Mouse (Mus musculus) left cerebral cortex, postnatal 25 days (tissue): ENCODE measurements around the gene Pnmal2. TPM values are rescaled to one million over a fixed set of nuclear protein-coding genes. Genes with fewer than 3 reads are reported as not detected.
A peak's percentile ranks its signal among the peaks of the same experiment; 100 is the strongest.
"Not testable (repeated sequence)": the region's sequence is repeated elsewhere in the genome, so short reads cannot be mapped to it uniquely, and the experiment has no call there.

Experiments used
- DNase-seq, 2 experiments: peaks; one replicate each; pipeline ENCODE4 v3.0.0; 2022; ENCODE audit warnings: low spot score in 2 of 2, mixed read lengths in 1 of 2
- intact Hi-C: fragments of 180-260 bp; cut with DNase I; formaldehyde crosslinking; loops from one replicate; pipeline ENCODE4 v1.15.1; 2025
- total RNA-seq, 2 experiments: library from RNA; stranded (reverse); gene quantifications; 2 replicates each; pipeline ENCODE4 v1.2.3; 2021

Gene Pnmal2
- total RNA-seq, 2 experiments from 2014 or later: 268 to 274 TPM

DNA sequence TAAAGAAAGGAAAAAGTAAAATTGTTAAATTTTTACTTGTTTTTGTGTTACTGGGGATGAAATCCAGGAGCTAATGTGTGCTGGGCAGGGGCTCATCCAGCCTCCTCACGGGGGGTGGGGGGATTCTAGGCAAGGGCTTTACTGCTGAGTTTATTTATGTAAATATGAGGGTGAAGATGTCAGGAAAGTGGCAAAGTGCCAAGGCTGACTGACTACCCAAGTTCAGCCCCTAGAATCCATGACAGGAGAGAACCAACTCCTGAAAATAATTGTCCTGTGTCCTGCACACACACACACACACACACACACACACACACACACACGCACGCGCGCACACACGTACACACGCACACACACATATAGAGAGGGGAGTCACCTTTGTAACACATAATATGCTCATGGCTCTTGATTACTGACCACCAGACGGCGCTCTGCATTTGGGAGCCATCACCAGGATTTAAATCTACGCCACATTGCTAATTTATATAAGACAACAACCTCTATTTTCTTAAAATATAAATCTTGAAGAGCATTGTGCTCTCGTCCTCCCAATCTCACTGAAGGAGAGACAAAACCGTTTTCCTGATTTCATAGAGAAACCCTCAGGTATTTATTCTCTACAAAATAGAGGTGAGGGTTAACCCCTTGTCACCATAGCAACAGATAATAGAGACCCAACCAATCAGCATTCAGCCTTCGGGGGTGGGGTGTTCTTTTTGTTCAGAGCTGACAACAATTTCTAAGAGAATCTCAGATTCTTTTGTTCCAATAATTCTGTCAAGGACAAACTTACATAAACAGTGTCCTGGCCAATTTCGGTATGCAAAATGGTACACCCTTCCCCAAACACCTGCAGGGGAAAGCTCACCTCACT lies 11.5 kb upstream of the Pnmal2 start:
- intact Hi-C loops: loop anchor here (1.0 to 5.0 kb wide), 4 partner anchors 17 to 133 kb away; no protein-coding TSS in a partner anchor
- DNase-seq: peak; percentile 77 to 78

DNA sequence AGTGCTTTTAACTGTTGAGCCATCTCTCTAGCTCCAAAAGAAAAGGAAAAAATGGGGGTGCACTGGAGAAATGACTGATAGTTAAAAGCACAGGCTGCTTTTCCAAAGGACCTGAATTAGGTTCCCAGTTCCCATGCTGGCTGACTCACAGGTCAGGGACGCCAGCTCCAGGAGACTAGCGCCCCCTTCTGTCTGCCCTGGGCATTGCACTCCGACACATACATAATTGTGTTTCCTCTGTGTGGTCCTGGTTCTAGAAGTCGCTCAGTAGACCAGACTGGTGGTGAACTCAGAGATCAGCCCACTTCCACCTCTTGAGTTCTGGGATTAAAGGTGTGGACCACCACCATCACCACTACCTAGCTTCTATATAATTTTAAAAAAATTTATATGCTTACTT lies 7.2 kb upstream of the Pnmal2 start:
- no peak for DNase-seq
- intact Hi-C loops: no loop called here

DNA sequence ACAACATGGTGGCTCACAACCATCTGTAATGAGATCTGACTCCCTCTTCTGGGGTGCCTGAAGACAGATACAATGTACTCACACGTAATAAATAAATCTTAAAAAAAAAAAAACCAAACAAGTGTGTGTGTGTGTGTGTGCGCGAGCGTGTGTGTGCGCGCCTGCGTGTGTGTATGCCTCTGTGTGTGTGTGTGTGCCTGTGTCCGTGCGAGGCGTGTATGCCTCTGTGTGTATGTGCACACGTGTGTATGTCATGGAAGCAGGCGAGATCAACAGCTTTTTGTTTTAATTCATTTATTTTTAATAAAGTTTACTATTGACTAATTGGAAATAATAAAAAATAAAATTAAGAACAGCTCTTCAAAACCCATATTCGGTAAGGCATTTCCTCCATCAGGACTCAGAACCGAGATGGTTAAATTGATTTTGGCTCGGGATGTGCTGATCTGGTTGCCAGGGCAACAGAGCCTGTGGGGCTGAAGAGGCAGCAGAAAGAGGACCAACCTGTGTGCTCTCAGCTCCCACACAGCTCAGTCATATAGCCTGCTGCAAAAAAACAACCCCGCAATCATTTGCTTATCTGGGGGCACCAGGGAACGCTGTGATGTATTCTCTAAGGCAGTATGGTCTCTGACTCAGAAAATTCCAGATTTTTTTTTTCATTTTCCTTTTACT lies 6.2 kb upstream of the Pnmal2 start:
- intact Hi-C loops: no loop called here
- peak; percentile 71 to 83 for DNase-seq

DNA sequence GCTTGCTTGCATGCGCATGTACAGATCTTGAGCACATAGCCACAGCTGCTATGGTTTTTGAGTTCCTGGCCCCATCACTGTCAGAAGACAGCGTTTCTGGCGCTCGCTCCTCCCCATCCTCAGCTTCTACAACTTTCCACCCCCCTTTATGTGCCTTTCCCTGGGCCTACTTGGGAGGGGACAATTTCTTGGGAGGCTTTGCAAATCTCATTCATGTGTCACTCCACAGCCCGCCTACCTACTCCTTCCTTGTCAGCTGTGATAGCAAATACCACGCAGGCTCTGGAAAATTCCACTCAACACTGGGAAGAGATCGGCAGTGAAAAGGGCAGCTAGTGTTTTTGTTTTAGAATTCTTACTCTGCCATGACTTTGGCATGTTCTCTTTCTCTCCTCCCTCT lies 4.2 kb upstream of the Pnmal2 start:
- intact Hi-C loops: no loop called here
- DNase-seq: peak; percentile 78 to 95

DNA sequence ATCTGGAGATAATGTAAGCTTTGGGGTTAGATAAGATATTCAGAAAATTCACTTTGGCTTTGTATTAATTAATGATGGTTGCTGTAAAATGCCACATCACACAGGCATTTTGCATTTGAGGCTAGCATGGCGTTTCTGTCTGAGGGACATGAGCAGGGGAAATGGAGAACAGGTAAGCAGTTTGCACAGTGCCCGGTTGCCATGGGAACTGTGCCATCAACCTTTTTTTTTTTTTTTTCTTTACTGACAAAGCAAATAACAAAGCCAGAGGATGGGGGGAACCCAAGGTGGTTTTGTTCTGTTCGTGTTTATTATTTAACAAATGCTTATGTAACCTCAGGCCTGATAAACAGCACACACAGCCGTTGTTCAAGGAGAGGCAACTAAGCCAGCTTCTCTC lies 1.6 kb upstream of the Pnmal2 start:
- no peak for DNase-seq

DNA sequence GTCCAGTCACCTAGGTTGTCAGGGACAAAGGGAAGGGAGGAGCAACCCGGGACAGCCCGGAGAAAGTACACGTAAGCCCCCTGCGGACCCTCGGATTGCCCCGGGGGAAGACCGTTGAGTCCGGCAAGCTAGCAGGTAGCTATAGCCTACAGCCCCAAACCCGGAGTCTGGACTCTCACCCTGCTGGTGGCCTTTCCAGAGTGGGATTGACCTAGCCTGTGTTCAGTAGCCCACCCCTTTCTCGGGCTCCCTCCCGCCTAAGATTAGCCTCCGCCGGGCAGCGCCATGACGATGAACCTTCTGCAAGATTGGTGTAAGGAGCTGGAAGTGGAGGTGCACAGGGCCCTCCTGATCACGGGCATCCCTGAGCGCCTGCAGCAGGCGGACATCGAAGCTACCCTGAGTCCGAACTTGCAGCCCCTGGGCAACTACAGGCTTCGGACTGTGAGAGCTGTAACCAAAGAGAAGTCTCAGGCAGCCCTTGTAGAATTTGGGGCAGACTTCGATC lies 380 bp downstream of the Pnmal2 start:
- DNase-seq: no peak
- intact Hi-C loops: loop anchor here (2.0 kb wide), 1 partner anchor 20 kb away; the partner anchor contains the start of gene Calm3

More for the DNA sequence above, 1.6 kb upstream of the Pnmal2 start:
- intact Hi-C loops: no loop called here

DNA sequence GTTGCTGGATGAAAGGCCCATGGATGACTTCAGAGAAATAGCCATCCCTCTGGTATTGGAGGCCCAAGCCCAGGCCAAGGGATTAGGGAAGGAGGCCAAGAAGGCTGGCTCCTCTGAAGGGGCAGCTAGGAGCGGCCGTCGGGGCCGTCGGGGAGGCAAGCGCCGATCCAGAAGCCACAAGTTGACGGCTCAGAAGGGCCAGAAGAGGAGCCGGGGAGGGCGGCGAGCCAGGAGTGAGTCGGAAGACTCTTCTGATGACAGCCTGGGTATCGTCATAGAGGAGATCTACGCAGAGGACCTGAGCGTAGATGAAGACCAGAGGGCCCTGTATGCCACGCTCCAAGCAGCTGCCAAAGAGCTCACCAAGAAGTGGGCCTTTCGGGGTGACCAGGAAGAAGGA lies 937 bp downstream of the Pnmal2 start:
- DNase-seq: no peak
- intact Hi-C loops: loop anchor here (2.0 kb wide), 1 partner anchor 21 kb away; the partner anchor contains the start of gene Calm3

DNA sequence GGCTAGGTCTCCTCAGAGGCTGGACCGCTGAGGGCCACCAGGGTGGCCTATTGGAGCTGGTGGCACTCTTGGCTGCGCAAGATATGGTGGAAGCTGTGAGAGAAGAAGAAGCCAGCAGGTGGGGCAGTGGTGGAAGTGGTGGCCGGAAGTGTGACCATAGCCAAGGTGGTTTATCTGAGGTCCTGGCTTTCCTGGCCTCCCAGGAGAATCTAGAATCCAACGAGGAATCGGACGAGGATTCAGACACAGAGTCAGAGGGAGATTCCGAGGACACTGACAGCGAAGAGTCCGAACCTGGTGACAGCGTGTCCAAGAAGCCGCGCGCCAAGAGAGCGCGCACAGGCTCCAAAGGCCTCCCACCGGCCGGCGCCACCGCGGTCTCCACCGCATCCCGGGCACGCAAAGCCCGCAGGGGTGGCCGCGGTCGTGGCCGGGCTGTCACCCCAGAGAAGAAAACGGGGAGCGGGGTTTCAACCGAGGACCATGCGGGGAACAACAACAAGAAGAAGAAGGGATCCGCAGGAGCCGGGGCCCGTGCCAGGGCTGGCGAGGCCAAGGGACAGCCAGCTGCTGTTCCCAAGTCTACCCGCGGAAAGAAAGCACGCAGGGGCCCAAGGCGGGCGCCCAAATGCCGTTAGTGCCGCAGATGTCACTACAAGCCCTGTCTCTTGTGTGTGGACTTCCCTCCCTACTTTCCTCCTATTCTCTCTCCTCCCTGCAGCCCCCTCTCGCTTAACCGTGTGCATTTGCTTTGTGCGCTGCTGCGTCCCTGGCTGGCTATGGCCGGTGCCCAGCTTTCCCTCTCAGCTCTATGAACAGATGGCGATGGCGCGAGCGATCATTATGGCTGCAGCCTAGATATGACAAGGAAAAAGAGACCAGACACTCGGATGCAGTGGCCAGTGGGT lies 2.2 kb downstream of the Pnmal2 start:
- intact Hi-C loops: no loop called here
- peak in 1 of 2 experiments; percentile 51 for DNase-seq

DNA sequence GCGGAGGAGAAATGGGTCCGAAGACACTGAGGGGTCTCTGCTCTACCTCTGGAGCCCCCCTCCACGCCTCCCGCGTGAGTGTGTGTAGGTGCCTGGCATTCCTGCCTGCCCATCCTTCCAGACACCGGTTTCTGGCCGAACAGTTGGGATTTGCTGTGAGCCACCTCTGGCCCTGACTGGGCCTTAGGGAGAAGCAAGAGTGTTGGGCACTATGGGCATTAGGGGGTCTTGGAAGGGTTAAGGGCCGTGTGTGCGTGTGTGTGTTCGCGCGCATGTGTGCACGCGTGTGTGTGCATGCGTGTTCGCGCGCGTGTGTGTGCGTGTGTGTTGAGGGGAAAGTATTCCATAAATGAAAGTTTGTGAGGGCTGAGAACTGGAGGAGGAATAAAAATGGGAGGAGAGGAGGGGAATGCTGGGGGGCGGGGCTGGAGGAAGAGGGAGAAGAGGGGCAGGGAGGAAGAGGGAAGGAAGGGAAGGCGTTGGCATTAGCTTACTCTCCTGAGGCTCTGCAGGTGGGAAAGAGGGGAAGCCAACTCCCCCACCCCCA lies 2.9 kb downstream of the Pnmal2 start:
- DNase-seq: peak in 1 of 2 experiments; percentile 66
- intact Hi-C loops: no loop called here

DNA sequence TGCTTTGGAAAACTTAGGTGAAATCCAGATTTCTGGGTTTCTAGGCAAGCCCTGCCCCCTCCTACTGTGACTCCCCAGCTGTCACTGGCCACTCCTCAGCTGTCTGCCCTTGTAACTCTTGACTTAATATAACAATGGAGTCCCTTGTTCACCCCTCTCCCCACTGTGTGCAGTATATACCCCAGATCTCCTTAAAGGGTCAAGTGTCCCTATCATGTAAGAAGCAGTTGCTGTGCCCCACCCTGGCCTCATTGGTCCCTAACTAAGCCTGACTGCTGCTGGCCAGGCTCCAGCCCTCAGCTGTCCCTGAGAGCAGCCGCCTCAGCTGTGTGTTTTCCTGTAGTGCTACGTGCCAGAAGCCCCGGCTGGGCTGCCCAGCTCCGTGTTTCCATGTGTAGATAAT lies 3.5 kb downstream of the Pnmal2 start:
- intact Hi-C loops: no loop called here
- DNase-seq: no peak

DNA sequence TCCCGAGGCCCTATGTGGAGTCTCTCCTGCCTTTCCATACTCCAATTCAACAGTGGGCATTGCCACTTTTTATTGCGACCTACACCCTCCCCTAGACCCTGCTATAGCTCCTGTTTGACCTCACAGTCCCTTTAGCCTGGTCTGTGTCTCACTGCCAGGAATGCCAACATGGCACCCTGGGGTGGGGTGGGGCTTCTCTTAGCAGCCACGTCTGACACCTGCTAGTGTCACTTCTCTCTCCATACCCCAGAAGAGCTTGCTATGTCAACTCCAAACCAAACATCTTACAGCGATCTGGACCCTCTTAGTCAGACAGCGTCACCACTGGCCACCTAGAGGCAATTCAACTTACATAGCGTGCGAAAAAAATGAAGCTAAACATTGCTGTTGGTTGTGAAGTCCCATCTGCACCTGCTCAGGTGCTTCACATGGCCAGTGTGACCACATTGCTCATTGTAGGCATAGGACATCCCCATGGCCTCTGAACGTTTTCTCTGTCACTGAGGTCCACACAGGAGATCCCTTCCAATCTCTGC lies 4.5 kb downstream of the Pnmal2 start:
- DNase-seq: no peak
- intact Hi-C loops: no loop called here

DNA sequence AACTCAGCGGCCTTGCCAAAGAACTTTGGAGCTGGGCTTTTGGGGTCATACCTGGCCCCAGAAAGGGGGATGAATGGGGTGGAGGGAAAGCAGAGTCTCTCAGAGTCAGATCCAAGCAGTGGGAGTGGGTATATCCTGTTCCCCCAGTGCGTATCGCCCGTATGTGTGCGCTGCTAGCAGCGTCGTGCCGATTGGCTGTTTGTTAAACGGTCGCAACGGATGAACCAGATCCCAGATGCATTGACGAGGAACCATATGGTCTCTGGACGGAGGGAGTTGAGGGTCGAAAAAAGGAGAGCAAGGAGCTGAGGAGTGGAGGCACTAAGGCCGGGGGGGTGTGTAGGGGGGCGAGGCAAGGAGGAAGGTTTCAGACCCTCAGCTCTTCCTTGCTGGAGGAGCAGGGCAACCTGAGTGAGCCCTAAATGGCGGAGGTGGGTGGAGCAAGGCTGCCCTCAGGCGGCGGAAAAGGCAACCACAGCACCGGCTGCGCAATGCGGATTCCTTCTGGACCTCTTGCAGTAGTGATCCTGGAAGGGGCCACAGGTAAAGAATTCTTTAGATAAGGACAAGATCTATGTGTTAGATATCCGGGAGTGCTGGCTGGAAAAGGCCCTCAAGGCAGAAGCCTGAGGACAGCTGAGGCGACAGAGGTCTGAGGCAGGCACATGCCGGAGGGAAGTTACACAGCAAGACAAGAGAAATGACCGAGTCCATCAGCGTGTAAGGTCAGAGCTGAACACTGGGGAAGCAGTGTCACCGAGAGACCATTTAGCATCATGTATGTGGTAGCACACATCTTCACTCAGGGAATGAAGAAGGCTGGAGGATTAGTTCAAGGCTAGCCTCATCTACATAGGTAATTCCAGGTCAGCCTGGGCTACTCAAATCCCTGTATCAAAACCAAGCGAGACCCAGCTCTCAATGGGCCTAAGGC lies 5.7 kb downstream of the Pnmal2 start:
- intact Hi-C loops: loop anchor here (1.0 to 5.0 kb wide), 2 partner anchors 18 to 117 kb away; no protein-coding TSS in a partner anchor
- DNase-seq: peak; percentile 88 to 91

DNA sequence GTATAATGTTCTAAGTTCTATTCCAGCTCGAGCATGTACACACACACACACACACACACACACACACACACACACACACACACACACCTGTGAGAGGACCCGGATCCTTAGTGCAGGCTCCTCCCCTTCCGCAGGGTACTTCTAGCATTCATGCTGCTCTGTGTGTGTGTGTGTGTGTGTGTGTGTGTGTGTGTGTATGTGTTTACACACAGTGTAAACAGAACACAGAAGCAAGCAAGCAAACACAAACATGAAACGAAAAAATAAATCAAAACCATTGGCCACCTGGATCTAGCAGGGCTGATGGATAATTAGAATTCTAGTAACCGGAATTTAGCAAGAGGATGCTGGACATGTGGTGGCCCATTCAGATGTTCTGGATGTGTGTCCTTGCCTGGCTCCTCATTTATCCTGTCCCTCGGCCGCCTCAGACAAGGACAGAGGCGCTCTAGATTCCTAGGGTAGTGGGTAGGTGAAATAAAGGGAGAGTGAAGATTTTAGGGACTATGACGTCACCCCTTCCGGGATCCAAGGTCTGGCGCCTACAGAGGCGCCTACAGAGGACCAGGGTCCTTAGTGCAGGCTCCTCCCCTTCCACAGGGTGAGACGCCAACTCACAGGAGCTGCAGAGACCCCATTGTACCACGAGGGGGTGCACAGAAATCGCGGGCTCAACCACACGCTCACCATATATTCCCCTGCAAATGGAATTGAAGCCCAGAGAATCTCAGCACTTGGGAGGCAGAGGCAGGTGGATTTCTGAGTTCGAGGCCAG lies 6.6 kb downstream of the Pnmal2 start:
- intact Hi-C loops: loop anchor here (1.0 to 5.0 kb wide), 3 partner anchors 19 to 116 kb away; no protein-coding TSS in a partner anchor
- peak; percentile 82 to 91 for DNase-seq

DNA sequence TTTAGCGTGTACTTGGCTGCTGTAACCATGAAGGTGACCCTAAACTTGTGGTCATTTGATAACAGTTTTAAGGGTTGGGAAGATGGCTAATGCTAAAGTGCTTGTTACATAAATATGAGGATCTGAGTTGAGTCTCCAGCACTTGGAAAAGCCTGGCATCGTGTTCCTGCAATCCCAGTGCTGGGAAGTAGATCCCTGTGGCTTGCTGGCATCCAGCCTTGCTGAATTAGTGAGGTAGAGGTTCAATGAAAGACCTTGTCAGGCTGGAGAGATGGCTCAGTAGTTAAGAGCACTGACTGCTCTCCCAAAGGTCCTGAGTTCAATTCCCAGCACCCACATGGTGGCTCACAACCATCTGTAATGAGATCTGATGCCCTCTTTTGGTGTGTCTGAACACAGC lies 9.3 kb downstream of the Pnmal2 start:
- not testable (repeated sequence) for DNase-seq
- intact Hi-C loops: loop anchor here (5.0 kb wide), 1 partner anchor 114 kb away; no protein-coding TSS in a partner anchor

DNA sequence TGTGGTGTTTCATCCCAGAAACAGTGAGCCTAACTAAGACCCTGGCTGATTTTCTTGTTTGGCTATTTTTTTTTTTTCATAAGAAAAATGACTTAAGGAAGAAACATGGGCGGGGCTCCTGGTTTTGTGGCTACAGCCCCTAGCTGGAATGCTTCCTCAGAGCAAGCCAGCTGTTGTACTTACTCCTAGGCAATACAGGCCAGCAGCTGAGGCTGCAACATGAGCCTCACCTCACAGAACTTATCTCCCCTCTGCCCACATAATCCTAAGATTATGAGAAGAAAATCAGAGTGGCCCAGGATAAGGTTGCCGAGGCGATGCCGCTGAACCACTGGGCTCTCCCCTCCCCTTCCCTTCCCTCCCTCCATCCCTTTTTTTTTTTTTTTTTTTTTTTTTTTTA lies 11.2 kb downstream of the Pnmal2 start:
- DNase-seq: no peak

DNA sequence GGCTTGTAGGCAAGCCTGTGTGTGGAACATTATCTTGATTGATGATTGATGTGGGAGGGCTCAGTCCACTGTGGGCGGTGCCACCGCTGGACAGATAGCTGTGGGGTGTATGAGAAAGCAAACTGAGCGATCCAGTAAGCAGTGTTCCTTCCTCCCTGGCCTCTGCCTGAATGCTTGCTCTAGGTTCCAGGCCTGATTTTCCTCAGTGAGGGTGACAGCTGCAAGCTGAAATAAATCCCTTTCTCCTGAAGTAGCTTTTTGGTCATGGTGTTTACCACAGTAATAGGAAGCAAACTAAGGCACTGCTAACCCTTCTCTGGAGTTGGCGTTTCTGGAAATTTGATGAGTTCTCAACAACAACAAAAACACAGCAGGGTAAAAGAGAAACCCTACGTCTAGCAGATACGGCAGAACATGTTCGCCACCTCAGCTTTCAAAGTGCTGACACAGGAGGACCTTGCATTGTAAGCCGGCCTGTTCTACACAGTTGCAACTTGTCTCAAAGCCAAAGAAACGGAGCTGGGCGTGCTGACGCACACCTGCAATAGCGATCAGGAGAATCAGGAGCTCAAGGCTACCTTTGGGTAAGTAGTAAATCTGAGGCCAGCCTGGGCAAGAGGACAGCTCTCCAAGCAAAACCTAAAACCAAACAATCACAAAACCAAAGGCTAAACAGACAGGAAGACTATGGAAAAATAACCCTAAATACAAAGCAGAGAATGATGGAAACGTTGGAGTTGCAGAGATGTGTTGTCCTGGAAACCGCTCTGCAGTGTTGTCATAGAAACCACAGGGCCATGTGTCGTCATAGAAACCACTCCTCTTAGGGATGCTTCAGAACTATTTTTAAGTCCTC lies 12.2 kb downstream of the Pnmal2 start:
- intact Hi-C loops: no loop called here
- DNase-seq: peak; percentile 68 to 93

More for the DNA sequence above, 11.2 kb downstream of the Pnmal2 start:
- intact Hi-C loops: no loop called here
